Mouse (Mus musculus) layer of hippocampus, adult 8-10 months (tissue): ENCODE results near the gene Fcer1g. TPM values are rescaled to one million over a fixed set of nuclear protein-coding genes. Genes with fewer than 3 reads are reported as not detected.

Experiments used
- DNase-seq, 2 experiments: peaks; one replicate each; pipeline ENCODE4 v3.0.0; 2022; ENCODE audit warnings: low spot score in 2 of 2
- total RNA-seq, 4 experiments: library from RNA; stranded (reverse); gene quantifications; 2 replicates each; pipeline ENCODE4 v1.2.4; 2022

Gene Fcer1g
- total RNA-seq, 4 experiments from 2014 or later = 10.9 to 95.1 (median 48.8) TPM

- no peak for DNase-seq
These were observed 32.0 kb upstream of the Fcer1g start for GRCm38 (mm10) chr1:171265971-171266744.

- no peak for DNase-seq
These were observed 29.7 kb upstream of the Fcer1g start for GRCm38 (mm10) chr1:171263666-171264461.

GRCm38 (mm10) chr1:171263185-171263611 is 29.0 kb upstream of the Fcer1g start:
- DNase-seq = no peak

- peak; percentile 86 to 89 for DNase-seq
These were observed 28.5 kb upstream of the Fcer1g start for GRCm38 (mm10) chr1:171262594-171263130.

GRCm38 (mm10) chr1:171260316-171260715 is 26.2 kb upstream of the Fcer1g start:
- no peak for DNase-seq

GRCm38 (mm10) chr1:171258921-171259320 is 24.8 kb upstream of the Fcer1g start:
- DNase-seq = no peak

GRCm38 (mm10) chr1:171257781-171258180 is 23.6 kb upstream of the Fcer1g start:
- DNase-seq = no peak

GRCm38 (mm10) chr1:171256937-171257548 is 22.9 kb upstream of the Fcer1g start:
- peak in 1 of 2 experiments; percentile 68 for DNase-seq

GRCm38 (mm10) chr1:171256095-171256818 is 22.1 kb upstream of the Fcer1g start:
- no peak for DNase-seq

GRCm38 (mm10) chr1:171252415-171252814 is 18.2 kb upstream of the Fcer1g start:
- no peak for DNase-seq

GRCm38 (mm10) chr1:171251594-171252324 is 17.6 kb upstream of the Fcer1g start:
- DNase-seq = no peak

GRCm38 (mm10) chr1:171250680-171251593 is 16.8 kb upstream of the Fcer1g start, which contains the start of gene Ndufs2:
TSS of gene Ndufs2 (minus strand) at chr1:171251388.
- DNase-seq = no peak

- DNase-seq = peak in 1 of 2 experiments; percentile 58
These were observed 15.9 kb upstream of the Fcer1g start, which contains the start of gene Adamts4 for GRCm38 (mm10) chr1:171249913-171250600. TSS of gene Adamts4 (plus strand) at chr1:171250421.

GRCm38 (mm10) chr1:171248386-171249226 is 14.4 kb upstream of the Fcer1g start:
- peak in 1 of 2 experiments; percentile 65 for DNase-seq

GRCm38 (mm10) chr1:171247916-171248315 is 13.8 kb upstream of the Fcer1g start:
- no peak for DNase-seq

GRCm38 (mm10) chr1:171247453-171247841 is 13.3 kb upstream of the Fcer1g start:
- no peak for DNase-seq

- DNase-seq = peak; percentile 97 to 98
These were observed 12.7 kb upstream of the Fcer1g start for GRCm38 (mm10) chr1:171246709-171247452.
